Mouse (Mus musculus): ENCODE measurements around the gene Ascl5. TPM values are rescaled to one million over a fixed set of nuclear protein-coding genes. Genes with fewer than 3 reads are reported as not detected.

Gene Ascl5
- polyA plus RNA-seq, 2 experiments = 0.18 TPM; not detected in 1

DNA sequence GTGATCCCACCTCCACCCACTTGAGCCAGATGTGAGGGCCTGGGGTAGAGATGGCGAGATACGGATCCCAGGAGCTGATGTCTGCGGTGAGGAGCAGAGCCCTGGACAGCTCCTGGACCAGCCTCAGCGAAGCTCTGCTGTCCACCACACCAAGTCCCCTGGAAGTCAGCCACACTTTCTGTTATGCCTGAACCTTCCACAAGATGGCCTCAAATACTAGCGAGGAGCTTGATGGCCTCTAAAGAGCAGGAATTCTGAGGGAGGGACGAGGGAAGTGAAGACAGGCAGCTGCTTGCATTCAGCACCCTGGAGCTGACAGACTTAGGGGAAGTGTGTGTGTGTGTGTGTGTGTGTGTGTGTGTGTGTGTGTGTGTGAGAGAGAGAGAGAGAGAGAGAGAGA, 861 bp downstream of the Ascl5 start:
- WGBS = 0% methylated on average over 6 of the region's 6 CpGs
- H3K4me3 ChIP-seq (replicated peaks; ENCODE audit: low read length) = peak overlapping the region; percentile 33
- TF ChIP-seq POLR2A (IDR thresholded peaks at IDR 0.05; ENCODE audit: borderline replicate concordance, extremely low read depth, insufficient read depth, insufficient read length) = no peak
- H3K36me3 ChIP-seq (ENCODE audit: control insufficient read depth, insufficient read depth, low read length) = no peaks in the 10 kb centered on the region
- H3K27me3 ChIP-seq (ENCODE audit: control insufficient read depth, insufficient read depth, low read length) = peaks cover 33% of the 10 kb centered on the region
- H3K4me1 ChIP-seq (ENCODE audit: control insufficient read depth, insufficient read depth, low read length) = peaks cover 4% of the 10 kb centered on the region; the same call in 1 of the 2 replicates
- peak overlapping the region; percentile 50 for H3K4me2 ChIP-seq (replicated peaks; ENCODE audit: low read depth, low read length, severe bottlenecking)
- H3K27ac ChIP-seq (replicated peaks; ENCODE audit: low read depth, low read length) = no peak overlapping the region
- no peaks in the 10 kb centered on the region for H3K9me3 ChIP-seq (ENCODE audit: control insufficient read depth, low read length)
- H3K9ac ChIP-seq (ENCODE audit: low read depth, low read length, severe bottlenecking) = peak overlapping the region; percentile 1; the same call in 1 of the 2 replicates
- DNase-seq (ENCODE audit: low spot score) (peak; percentile 91), ATAC-seq (ENCODE audit: low FRiP score, low read depth) (peak; percentile 86)

DNA sequence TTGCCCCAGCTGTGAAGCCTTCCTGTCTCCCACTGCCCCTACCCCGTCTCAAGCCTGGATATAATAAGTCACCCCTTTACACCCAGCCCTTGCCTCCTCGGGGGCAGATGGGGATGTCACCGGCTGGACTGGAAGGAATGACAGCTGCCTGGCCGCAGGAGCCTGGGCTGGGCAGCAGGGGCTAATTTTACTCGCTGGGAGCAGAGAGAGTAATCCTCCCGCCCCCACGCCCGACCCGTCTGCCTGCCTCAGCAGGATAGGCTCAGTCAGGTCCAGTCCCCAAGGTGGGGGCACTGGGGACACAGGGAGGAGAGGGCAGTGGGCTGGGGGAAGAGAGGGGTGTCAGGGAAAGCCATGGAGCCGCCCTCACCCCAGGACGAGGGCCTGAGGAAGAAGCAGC, 1.9 kb downstream of the Ascl5 start, which contains the start of gene Cacna1s:
Gene Cacna1s (plus strand): TSS at position 204 of the 400 bp plus-strand sequence.
- peak; percentile 53 for ATAC-seq (ENCODE audit: low FRiP score, low read depth)
- no peaks in the 10 kb centered on the region for H3K9me3 ChIP-seq (ENCODE audit: control insufficient read depth, low read length)
- no peak within 1 kb of the TSS for H3K27ac ChIP-seq (replicated peaks; ENCODE audit: low read depth, low read length)

DNA sequence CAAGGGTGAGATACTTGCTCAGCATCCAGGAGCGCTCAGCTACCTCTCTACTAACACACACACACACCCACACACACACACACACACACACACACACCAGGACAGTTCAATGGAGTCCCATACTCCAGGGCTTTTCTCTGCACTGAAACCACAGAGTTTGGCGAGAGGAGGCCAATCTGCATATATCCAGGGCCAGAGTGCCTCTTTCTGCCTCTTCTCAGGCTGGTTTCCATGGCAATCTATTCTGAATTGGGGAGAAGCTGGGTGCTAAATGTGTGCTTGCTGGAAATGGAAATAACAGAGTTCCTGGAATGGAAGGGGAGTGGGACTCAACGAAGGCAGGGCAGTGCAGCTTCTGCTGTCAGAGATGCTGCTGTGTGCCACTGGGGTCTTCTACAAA, 5.2 kb downstream of the Ascl5 start:
- no peak for DNase-seq (ENCODE audit: low spot score)
- 76% methylated on average over 3 of the region's 3 CpGs for WGBS
- peaks cover 10% of the 10 kb centered on the region for H3K27me3 ChIP-seq (ENCODE audit: control insufficient read depth, insufficient read depth, low read length)
- H3K4me2 ChIP-seq (replicated peaks; ENCODE audit: low read depth, low read length, severe bottlenecking) = no peak overlapping the region
- no peaks in the 10 kb centered on the region for H3K9me3 ChIP-seq (ENCODE audit: control insufficient read depth, low read length)
- no peak for ATAC-seq (ENCODE audit: low FRiP score, low read depth)
- H3K9ac ChIP-seq (ENCODE audit: low read depth, low read length, severe bottlenecking) = no peak overlapping the region
- no peak overlapping the region for H3K27ac ChIP-seq (replicated peaks; ENCODE audit: low read depth, low read length)
- no peak for TF ChIP-seq POLR2A (IDR thresholded peaks at IDR 0.05; ENCODE audit: borderline replicate concordance, extremely low read depth, insufficient read depth, insufficient read length)
- H3K36me3 ChIP-seq (ENCODE audit: control insufficient read depth, insufficient read depth, low read length) = no peaks in the 10 kb centered on the region
- H3K4me3 ChIP-seq (replicated peaks; ENCODE audit: low read length) = no peak overlapping the region
- H3K4me1 ChIP-seq (ENCODE audit: control insufficient read depth, insufficient read depth, low read length) = peaks cover 1% of the 10 kb centered on the region; the same call in 1 of the 2 replicates

More for the DNA sequence above, 1.9 kb downstream of the Ascl5 start, which contains the start of gene Cacna1s:
- no peak within 1 kb of the TSS for H3K9ac ChIP-seq (ENCODE audit: low read depth, low read length, severe bottlenecking)
- H3K27me3 ChIP-seq (ENCODE audit: control insufficient read depth, insufficient read depth, low read length) = peaks cover 33% of the 10 kb centered on the region
- H3K4me3 ChIP-seq (replicated peaks; ENCODE audit: low read length) = no peak within 1 kb of the TSS
- TF ChIP-seq POLR2A (IDR thresholded peaks at IDR 0.05; ENCODE audit: borderline replicate concordance, extremely low read depth, insufficient read depth, insufficient read length) = no peak
- peaks cover 4% of the 10 kb centered on the region; the same call in 1 of the 2 replicates for H3K4me1 ChIP-seq (ENCODE audit: control insufficient read depth, insufficient read depth, low read length)
- WGBS = 35% methylated on average over 11 of the region's 11 CpGs
- no peak within 1 kb of the TSS for H3K4me2 ChIP-seq (replicated peaks; ENCODE audit: low read depth, low read length, severe bottlenecking)
- no peak for DNase-seq (ENCODE audit: low spot score)
- H3K36me3 ChIP-seq (ENCODE audit: control insufficient read depth, insufficient read depth, low read length) = no peaks in the 10 kb centered on the region

DNA sequence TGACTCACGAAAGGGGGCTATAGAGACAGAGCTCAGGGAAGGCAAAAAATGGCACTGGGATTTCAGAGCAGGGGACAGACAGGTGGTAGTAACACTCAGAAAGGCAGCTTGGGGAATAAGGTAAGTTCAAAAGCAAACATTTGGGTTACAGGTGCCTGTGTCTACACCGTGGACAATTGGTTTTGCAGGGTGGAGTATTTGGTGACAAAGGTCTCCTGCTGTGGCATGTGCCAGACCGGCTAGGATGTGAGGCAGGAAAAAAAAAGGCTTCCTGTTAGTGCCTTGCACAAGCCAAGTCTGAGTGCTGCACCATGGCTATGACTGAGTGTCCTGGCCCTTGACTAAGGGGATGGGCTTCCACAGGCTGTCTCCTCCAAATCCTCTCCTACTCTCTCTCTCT, 8.0 kb downstream of the Ascl5 start:
- H3K4me1 ChIP-seq (ENCODE audit: control insufficient read depth, insufficient read depth, low read length) = no peaks in the 10 kb centered on the region
- no peaks in the 10 kb centered on the region for H3K36me3 ChIP-seq (ENCODE audit: control insufficient read depth, insufficient read depth, low read length)
- 43% methylated on average over 3 of the region's 3 CpGs for WGBS
- no peak overlapping the region for H3K4me2 ChIP-seq (replicated peaks; ENCODE audit: low read depth, low read length, severe bottlenecking)
- DNase-seq (ENCODE audit: low spot score) = no peak
- TF ChIP-seq POLR2A (IDR thresholded peaks at IDR 0.05; ENCODE audit: borderline replicate concordance, extremely low read depth, insufficient read depth, insufficient read length) = no peak
- no peak overlapping the region for H3K4me3 ChIP-seq (replicated peaks; ENCODE audit: low read length)
- ATAC-seq (ENCODE audit: low FRiP score, low read depth) = no peak
- no peak overlapping the region for H3K27ac ChIP-seq (replicated peaks; ENCODE audit: low read depth, low read length)
- no peak overlapping the region for H3K9ac ChIP-seq (ENCODE audit: low read depth, low read length, severe bottlenecking)
- no peaks in the 10 kb centered on the region for H3K9me3 ChIP-seq (ENCODE audit: control insufficient read depth, low read length)
- H3K27me3 ChIP-seq (ENCODE audit: control insufficient read depth, insufficient read depth, low read length) = no peaks in the 10 kb centered on the region

DNA sequence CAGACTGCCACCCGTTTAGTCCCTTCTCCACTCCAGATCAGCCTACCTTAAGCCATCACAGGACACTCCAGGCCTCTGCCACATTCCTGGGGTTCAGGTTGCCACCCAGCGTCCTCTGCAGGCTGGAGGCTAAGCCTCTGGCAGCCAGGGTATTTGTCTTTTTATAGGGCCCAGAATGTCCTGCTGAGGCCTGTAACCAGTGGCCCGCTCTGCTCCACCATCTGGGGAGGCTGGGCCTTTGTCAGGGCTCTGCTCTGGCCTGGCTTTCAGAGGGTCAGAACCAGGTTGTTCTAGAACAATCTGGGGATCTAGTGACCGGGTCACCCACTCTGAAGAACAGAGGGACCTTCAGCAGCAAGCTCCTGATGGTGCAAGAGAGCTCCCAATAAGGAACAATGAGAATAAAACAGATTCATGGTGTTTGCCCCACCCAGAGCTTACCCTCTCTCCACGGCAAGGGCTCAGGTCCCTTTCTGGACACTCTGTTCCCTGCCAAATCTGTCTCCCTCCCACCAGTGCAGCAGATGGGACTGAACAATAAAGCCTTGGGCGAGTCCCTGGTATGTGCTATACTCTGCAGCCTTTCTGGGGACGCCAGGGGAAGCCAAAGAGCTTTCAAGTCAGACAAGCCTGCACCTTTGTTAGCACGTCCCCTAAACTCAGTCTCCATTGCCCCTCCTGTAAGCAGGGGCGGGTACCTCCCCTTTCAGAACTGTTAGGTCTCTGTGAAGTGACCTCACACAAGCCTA, 10.6 kb downstream of the Ascl5 start:
- Histone ChIP-seq H3K27me3 (ENCODE audit: control insufficient read depth, insufficient read depth, low read length) (no peaks in the 10 kb centered on the region), H3K27ac (replicated peaks; ENCODE audit: low read depth, low read length) (no peak overlapping the region), H3K4me3 (replicated peaks; ENCODE audit: low read length) (no peak overlapping the region), H3K4me2 (replicated peaks; ENCODE audit: low read depth, low read length, severe bottlenecking) (no peak overlapping the region), H3K4me1 (ENCODE audit: control insufficient read depth, insufficient read depth, low read length) (no peaks in the 10 kb centered on the region), H3K36me3 (ENCODE audit: control insufficient read depth, insufficient read depth, low read length) (no peaks in the 10 kb centered on the region), H3K9ac (ENCODE audit: low read depth, low read length, severe bottlenecking) (no peak overlapping the region), H3K9me3 (ENCODE audit: control insufficient read depth, low read length) (no peaks in the 10 kb centered on the region)
- TF ChIP-seq POLR2A (IDR thresholded peaks at IDR 0.05; ENCODE audit: borderline replicate concordance, extremely low read depth, insufficient read depth, insufficient read length) = no peak
- 43% methylated on average over 9 of the region's 9 CpGs for WGBS
- DNase-seq (ENCODE audit: low spot score) (no peak), ATAC-seq (ENCODE audit: low FRiP score, low read depth) (0 out of 2 replicates have a peak, but pooled peaks have one; percentile 35)

Measured in limb, embryonic 14.5 days (tissue).